In the genomic region with DNA sequence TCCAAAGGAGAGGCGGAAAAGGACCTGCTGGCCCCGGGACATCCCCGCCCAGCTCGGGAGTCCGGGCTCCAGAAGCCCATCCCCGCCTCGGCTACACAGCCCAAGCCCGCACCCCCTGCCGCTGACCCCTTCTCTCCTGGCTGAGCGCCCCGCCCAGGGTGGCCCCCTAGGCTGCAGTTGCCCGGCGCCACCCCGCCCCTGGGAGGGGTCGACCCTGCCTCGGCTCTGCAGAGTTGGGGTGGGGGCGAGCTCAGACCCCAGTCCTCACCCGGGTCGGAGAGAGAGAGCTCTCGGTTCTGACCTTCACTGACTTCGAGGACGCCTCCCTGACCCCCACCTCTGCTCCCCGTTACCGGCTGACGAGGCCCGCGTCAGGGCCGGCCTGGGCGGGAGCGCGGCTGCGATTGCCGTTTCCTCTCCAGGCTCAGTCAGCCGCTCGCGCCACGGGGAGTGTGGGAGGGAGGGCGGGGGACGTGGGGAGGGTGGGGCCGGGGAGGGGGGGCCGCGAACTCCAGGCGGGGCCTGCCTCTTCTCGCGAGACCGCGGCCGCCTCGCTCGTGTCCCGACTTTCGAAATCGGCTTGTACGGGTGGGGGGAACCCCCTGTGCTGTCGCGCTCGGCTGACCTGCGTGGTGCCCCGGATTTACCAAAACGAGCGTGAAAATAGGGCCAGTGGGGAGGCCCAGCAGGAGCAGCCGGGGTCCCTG, we compare ENCODE assay signal across 8 mouse cellular contexts. TPM values are rescaled to one million over a fixed set of nuclear protein-coding genes. Genes with fewer than 3 reads are reported as not detected.
DNase-seq lines count a peak whose midpoint lies in the region; ATAC-seq lines count a peak whose summit lies in the region.

A gene (minus strand): TSS at position 481 of the 707 bp plus-strand sequence.

- peak; percentile 71 for ATAC-seq in frontal cortex, adult (ENCODE audit: low TSS enrichment)

- peak within 1 kb of the TSS; percentile 96 for H3K4me3 ChIP-seq in hindbrain, embryonic 10.5 days

- no peaks in the 10 kb centered on the region for H3K9me3 ChIP-seq in hindbrain, embryonic 10.5 days

- WGBS in hindbrain, embryonic 10.5 days, result under 1% methylated on average over 59 of the region's 62 CpGs

- DNase-seq in MEL-GATA-1-ER (ENCODE audit: extremely low read depth, low read depth), result peak; percentile 60
- DNase-seq in cerebellum, adult 8-10 months, result peak; percentile 88
- DNase-seq in hindbrain, embryonic 10.5 days (ENCODE audit: low spot score), result peak; percentile 91
- DNase-seq in layer of hippocampus, postnatal 10 days (ENCODE audit: low spot score in 2 of 2), result peak; percentile 92 to 94
- DNase-seq in lung, postnatal 10 days, result peak; percentile 95
- DNase-seq in ovary, postnatal 36 days (ENCODE audit: low spot score), result peak; percentile 93
- peak; percentile 94 for DNase-seq in thymus, postnatal 25 days

- H3K36me3 ChIP-seq in hindbrain, embryonic 10.5 days, result peaks cover 11% of the 10 kb centered on the region

- H3K4me1 ChIP-seq in hindbrain, embryonic 10.5 days (replicated peaks), result peaks cover 41% of the 10 kb centered on the region

- H3K27ac ChIP-seq in hindbrain, embryonic 10.5 days, result peak within 1 kb of the TSS; percentile 97

- no peaks in the 10 kb centered on the region for H3K27me3 ChIP-seq in hindbrain, embryonic 10.5 days (ENCODE audit: insufficient read depth, poor library complexity, severe bottlenecking)

RNA-seq across cellular contexts. Expression of the gene that starts here (rescaled TPM):
- 53.4 and 56.5 TPM in 2 replicates for polyA plus RNA-seq in hindbrain, embryonic 10.5 days (2016; fragmentation: Nextera tagmentation; extraction: Ambion mirVana)
- 10 to 100 TPM; 89.3 to 92.2 TPM for total RNA-seq in layer of hippocampus, postnatal 10 days (2021)

Comparison
In these comparisons a context has a peak if more than half of its experiments do, and no peak if none do; other contexts are left out.
1. Peak in every context shown above with its lines: DNase-seq, ATAC-seq, H3K4me3 ChIP-seq and H3K27ac ChIP-seq.